Mouse (Mus musculus) myocyte (in vitro differentiated cells): ENCODE results near the gene Pkig.

Experiments
- E2F4 ChIP-seq: IDR thresholded peaks from one replicate; pipeline ENCODE4 v1.6.1; 2011; ENCODE audit warnings: mild to moderate bottlenecking, control low read depth, moderate library complexity; ENCODE audit not compliant: insufficient read depth
- MAX ChIP-seq: IDR thresholded peaks from one replicate; pipeline ENCODE4 v1.6.1; 2011; ENCODE audit warnings: low read depth, mild to moderate bottlenecking, control low read depth
- MYOD1 ChIP-seq, 3 experiments: IDR thresholded peaks; one replicate each; pipeline ENCODE4 v1.6.1; 2011; ENCODE audit warnings: control low read depth in 2 of 3, low read depth in 2 of 3, mild to moderate bottlenecking in 2 of 3, moderate library complexity in 1 of 3; ENCODE audit not compliant: insufficient read length in 2 of 3, control insufficient read depth in 1 of 3
- MYOG ChIP-seq, 3 experiments: IDR thresholded peaks; one replicate each; pipeline ENCODE4 v1.6.1; 2011; ENCODE audit warnings: control low read depth in 2 of 3, low read depth in 2 of 3, mild to moderate bottlenecking in 2 of 3; ENCODE audit not compliant: insufficient read length in 2 of 3, control insufficient read depth in 1 of 3, insufficient read depth in 1 of 3
- POLR2A ChIP-seq: IDR thresholded peaks from one replicate; pipeline ENCODE4 v1.6.1; 2011; ENCODE audit warnings: low read depth, mild to moderate bottlenecking, control low read depth, moderate library complexity; ENCODE audit not compliant: insufficient read length
- POLR2AphosphoS2 ChIP-seq: IDR thresholded peaks from one replicate; pipeline ENCODE4 v1.6.1; 2011; ENCODE audit warnings: low read depth, control low read depth; ENCODE audit not compliant: insufficient read length
- REST ChIP-seq: IDR thresholded peaks from one replicate; pipeline ENCODE4 v1.6.1; 2011; ENCODE audit warnings: mild to moderate bottlenecking, control low read depth, moderate library complexity; ENCODE audit not compliant: insufficient read depth, insufficient read length
- SRF ChIP-seq: IDR thresholded peaks from one replicate; pipeline ENCODE4 v1.6.1; 2011; ENCODE audit warnings: low read depth; ENCODE audit not compliant: control insufficient read depth, insufficient read length
- TCF12 ChIP-seq: IDR thresholded peaks from one replicate; pipeline ENCODE4 v1.6.1; 2011; ENCODE audit warnings: mild to moderate bottlenecking, control low read depth; ENCODE audit not compliant: poor library complexity, insufficient read depth, severe bottlenecking
- TCF3 ChIP-seq: IDR thresholded peaks from one replicate; pipeline ENCODE4 v1.6.1; 2011; ENCODE audit warnings: low read depth, control low read depth; ENCODE audit not compliant: insufficient read length
- USF1 ChIP-seq: IDR thresholded peaks from one replicate; pipeline ENCODE4 v1.6.1; 2011; ENCODE audit warnings: low read depth, mild to moderate bottlenecking, control low read depth, moderate library complexity

GRCm38 (mm10) chr2:163631715-163632114, 26.5 kb upstream of the Pkig start:
- TF ChIP-seq E2F4: no peak
- no peak for TF ChIP-seq MYOG (IDR thresholded peaks at IDR 0.05; ENCODE audit: control insufficient read depth in 1 of 3, insufficient read depth in 1 of 3, insufficient read length in 2 of 3, low read depth in 2 of 3)
- TF ChIP-seq POLR2A: no peak
- no peak for TF ChIP-seq MAX
- no peak for TF ChIP-seq USF1
- TF ChIP-seq SRF: no peak
- TF ChIP-seq TCF12: no peak
- no peak for TF ChIP-seq TCF3
- TF ChIP-seq POLR2AphosphoS2: no peak
- no peak for TF ChIP-seq MYOD1 (IDR thresholded peaks at IDR 0.05; ENCODE audit: control insufficient read depth in 1 of 3, insufficient read length in 2 of 3, low read depth in 2 of 3)
- TF ChIP-seq REST: no peak
